Mouse (Mus musculus): ENCODE data around the gene Fdxr.

The Fdxr gene

DNA sequence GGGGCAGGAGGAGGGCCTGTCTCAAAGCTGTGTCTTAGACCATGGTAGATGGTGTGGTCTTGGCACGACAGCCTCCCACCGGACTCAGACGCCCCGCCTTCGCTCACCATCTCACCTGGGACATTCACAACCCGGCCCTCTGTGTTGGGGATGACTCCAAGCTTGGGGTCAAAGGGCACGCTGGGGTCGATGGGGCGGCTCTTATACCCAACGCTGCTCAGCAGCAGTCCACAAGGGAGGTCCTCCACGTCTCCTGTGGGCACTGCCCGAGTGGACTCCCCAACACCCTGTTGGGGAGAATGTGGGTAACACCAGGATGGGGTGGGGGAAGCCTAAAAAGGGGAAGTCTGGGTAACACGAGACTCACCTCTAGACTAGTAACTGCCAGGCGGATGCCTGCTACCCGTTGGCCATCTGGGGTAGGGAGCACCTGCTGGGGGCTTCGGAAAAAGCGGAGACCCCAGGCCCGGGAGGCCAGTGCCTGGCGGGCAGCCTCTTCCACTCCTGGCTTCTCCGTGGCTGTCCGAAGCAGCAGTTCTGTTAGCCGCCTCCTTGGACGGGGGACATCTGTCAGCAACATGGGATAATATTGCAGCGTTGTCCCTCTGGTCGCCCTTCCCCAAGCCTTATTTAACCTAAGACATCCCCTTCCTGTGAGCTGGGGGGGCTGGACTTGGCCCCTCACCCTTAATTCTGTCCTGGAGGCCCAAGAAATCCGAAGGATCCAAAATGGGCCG is 7.4 kb downstream of the Fdxr start:
- DNase-seq (ENCODE audit: low spot score in 2 of 2) = no peak

GRCm38 (mm10) chr11:115267958-115268357 is 8.9 kb downstream of the Fdxr start:
- no peak for DNase-seq (ENCODE audit: low spot score in 2 of 2)

DNA sequence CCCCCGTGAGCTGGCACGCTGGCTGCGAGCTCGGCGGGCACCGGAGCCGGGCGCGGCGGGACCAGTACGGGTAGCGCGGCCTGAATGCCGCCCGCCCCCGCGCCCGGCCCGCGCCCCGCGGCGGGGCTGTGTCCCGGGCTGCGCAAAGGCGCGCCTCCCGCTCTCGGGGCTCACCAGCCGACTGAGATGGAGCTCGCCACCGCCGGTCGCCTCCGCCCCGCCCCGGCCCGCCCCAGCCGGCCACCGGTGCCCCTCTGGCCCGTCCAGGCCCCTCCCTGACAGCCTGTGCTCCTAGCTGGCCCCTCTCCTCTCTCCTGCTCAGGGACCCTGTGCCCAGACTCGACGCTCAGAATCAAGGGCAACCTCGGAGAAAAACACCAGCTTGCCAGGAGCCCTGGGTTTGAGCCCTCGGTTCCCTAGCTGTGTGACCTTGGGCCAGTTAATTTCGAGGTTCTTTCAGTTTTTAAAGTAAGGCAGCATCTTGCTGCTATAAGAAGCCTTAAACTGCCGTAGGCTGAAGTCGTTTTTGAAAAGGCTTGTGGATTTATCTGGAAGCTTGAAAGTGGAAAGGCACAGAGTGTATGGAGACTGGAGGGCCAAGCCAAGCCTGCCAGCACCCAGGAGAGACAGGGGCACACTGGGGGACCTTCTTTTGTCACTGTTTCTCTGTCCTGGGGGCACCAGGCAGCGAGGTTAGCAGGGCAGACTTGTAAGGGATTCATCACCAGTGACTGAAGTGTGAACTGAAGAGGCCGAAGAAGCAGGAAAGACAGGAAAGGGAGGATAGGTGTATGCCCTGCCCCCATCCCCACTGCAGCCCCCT is 9.6 kb downstream of the Fdxr start, which contains the start of gene Grin2c:
Grin2c (minus strand) TSS at position 183 of the 823 bp plus-strand sequence.
- no peak for DNase-seq (ENCODE audit: low spot score in 2 of 2)

DNA sequence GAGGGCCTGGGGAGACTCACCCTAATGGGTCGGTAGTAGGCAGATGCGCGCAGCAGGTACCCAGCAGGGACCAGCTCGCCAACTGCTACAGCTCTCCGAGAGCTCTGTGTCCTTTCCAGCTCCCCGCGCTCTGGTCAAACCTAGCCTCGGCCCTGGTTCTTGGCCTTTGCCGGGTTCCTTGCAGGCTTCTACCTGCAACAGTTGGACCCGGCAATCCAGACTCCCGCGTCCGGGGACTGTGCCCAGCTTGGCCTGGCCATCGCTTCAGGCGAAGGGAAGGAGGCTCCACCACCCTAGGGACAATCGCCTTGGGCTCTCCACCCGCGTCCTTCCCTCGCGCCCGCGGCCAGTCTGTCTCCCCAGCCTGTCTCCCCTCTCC is 10.5 kb downstream of the Fdxr start:
- DNase-seq (ENCODE audit: low spot score in 2 of 2) = no peak

DNA sequence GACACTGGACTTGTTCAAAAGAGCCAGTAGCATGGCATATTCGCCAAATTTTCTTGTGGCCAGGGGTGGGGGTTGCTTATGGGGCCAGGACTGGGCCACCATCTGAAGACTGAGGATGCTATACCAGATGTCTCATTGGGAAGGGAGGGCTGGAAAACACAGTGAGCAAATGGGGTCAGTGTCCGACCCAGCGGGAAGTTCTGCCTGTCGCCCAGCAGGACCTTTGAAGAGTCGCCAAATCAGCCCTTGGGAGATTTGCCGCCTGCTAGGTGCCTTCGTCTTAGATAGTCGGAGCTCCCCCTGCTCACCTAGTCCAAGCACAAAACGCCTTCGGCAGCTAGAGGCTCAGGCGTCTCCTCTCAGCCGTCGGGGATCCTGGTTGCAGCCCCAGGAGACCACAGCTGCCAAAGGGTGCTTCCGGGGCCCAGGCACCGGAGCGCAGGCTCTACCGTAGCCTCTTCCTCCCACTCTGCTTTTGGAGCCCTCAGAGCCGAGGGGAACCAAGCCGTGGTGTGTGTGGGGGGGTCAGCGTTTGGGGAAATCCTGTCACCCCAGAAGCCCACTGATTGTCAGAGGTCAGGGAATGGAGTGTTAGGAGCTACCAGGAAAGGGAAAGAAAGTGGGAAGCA is 11.0 kb downstream of the Fdxr start:
- no peak for DNase-seq (ENCODE audit: low spot score in 2 of 2)

DNA sequence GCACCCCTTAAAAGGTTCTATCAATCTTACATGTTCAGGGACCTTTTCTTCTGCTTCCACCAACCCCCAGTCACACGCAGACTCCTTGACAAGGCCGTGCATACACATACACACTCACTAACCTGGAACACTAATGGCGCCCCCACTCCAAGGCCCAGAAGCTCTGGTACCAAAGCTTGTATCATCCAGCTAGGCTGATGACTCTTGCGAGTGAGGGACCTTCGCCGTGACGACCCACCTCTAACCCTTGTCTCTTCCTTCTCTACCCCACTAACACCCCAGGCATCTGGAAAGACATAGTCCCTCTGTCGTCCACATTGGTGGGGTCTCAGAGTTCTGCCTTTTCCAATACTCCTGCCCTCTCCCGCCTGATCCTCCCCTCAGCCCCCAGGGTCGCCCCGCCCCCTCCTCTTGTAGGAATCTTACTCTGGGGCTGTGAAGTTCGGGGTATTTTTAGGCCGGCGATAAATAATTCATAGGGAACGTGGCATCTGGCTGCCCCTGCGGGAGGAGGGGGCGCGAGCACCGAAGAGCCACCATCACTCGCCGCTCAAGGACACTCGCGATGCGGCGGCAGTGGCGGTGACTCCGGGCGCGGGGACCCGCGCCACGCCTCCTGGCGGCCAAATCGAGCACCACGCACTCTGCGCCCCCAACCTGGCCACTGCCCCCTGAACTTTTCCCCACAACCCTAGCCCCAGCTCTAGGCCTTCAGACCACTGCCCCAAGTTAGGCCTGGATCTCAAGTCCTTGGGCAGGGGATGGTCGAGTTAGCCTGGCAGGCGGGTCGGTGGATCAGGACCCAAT is 11.8 kb downstream of the Fdxr start:
- no peak for DNase-seq (ENCODE audit: low spot score in 2 of 2)

GRCm38 (mm10) chr11:115264136-115264861 is 12.6 kb downstream of the Fdxr start:
- no peak for DNase-seq (ENCODE audit: low spot score in 2 of 2)

GRCm38 (mm10) chr11:115262954-115263353 is 13.9 kb downstream of the Fdxr start:
- DNase-seq (ENCODE audit: low spot score in 2 of 2) = no peak

- no peak for DNase-seq (ENCODE audit: low spot score in 2 of 2)
These were observed 17.7 kb downstream of the Fdxr start for GRCm38 (mm10) chr11:115259134-115259533.

DNA sequence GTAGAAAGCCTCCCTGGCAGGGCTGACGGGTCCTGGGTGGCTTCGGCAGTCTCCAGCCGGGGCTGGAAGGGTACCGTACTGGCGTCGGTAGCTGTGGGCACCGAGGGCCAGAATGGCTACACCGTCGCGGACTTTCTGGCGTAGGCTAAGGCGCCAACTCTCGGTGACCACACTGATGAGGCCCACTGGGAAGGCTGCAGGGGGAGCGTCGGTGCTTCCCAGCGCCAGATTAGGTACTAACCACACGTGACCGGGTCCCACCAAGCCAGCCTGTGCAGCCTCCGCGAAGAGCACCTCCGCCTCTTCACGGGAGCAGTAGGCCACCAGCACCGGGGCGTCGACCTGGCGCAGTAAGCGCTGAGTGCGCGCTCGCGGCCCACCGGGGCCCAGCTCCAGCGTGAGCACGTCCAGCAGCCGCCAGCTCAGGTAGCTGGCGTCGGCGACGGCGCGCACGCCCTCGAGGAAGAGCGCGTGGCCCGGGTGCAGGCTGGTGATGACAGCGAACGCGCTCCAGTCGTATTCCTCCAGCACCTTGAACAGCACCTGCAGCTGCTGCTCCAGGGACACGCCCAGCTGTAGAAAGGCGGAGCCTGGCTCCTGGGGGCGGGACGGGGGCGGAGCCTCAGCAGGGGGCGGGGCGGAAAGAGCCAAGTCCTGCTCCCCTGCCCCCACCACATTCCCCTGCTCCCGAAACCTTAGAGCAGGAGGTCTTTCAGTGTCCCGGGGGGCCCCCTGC is 18.9 kb downstream of the Fdxr start:
- DNase-seq (ENCODE audit: low spot score in 2 of 2) = no peak

DNA sequence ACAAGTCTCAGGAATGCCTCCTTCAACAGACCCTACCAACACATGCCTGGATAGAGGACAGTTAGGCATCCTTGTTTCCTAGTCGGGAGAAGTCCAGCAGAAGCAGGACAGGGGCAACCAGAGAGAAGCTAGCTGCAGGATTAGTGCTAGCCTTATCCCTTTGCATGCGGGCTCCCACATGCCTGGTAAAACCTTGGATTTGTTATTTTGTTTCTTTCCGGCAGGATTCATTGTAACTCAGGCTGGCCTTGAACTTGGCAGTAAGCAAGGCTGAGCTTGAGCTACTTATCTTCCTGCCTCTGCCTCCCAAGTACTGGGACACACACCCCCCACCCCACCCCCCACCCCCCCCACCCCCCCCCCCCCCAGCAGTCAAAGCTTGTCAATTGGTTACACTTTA is 25.6 kb downstream of the Fdxr start:
- DNase-seq (ENCODE audit: low spot score in 2 of 2) = no peak

DNA sequence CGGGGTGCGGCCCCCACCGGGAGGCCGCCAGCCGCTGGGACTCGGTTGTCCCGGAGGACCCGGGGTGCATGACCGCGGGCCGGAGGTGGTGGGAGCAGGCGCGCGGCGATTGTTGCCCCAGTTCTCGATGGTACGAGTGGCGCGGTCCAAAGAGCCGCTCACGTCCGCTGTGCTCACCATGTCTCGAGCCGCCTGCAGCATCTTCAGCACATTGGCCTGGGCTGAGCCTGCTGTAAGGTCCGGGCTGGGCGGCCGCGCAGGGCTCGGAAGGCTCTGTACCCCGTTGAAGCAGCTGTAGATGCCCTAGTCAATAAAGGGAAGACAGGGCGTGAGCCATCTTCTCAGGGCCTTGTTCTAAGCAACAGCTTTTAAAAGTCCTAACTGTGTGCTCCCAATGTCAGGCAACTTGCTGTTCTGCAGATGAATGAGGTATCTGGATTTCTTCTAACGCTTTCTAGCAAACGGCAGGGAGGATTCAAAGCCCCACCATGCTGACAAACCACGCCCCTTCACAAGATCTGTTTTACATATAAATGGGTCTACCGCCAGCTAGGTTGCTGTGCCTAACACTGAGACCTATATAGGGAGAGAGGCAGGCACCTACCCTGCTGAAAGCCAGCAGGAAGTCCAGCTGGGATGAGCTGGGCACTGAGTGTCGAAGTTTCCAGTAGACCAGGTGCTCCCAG is 26.3 kb downstream of the Fdxr start:
- no peak for DNase-seq (ENCODE audit: low spot score in 2 of 2)

- no peak for DNase-seq (ENCODE audit: low spot score in 2 of 2)
These were observed 27.0 kb downstream of the Fdxr start for GRCm38 (mm10) chr11:115249721-115250404.

DNA sequence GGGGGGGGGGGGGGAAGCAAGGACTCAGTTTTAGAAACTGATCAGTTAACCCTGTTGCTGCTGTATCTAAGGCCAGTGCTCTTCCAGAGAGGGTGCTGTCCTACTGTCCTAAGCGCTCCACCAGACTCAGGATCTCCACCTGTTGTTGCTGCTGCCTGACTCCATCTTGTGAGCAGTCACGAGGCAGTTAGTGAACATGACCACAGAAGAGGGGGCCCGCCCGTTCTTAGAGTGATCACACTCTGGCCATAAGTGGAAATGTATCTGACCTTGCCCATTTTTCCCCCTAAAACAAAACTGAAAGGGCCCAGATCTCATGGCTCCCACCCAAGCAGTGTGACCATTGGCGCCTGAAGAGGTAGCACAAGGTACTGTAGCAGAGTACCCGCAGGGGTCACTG is 28.9 kb downstream of the Fdxr start:
- DNase-seq (ENCODE audit: low spot score in 2 of 2) = no peak

GRCm38 (mm10) chr11:115247240-115247639 is 29.6 kb downstream of the Fdxr start:
- DNase-seq (ENCODE audit: low spot score in 2 of 2) = no peak

DNA sequence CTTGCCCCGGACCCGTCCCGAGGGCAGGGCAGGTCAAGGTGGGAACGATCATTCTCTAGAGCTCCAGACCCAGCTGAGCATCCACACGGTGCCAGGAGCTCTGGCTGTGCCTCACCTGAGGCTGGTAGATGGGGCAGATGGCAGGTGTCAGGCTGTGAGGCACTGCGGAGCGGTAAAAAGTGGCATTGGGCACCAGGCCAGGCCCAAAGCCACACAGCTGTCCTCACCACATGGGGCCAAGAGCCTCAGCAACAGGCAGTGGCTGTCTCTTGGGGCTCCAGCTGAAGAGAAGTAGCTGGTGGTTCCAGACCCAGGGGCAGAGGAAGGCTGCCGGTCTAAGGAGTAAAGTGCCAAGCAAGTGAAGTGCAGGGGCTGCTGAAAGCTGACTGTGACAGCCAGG is 30.5 kb downstream of the Fdxr start:
- no peak for DNase-seq (ENCODE audit: low spot score in 2 of 2)

GRCm38 (mm10) chr11:115244840-115245239 is 32.0 kb downstream of the Fdxr start:
- no peak for DNase-seq (ENCODE audit: low spot score in 2 of 2)

DNA sequence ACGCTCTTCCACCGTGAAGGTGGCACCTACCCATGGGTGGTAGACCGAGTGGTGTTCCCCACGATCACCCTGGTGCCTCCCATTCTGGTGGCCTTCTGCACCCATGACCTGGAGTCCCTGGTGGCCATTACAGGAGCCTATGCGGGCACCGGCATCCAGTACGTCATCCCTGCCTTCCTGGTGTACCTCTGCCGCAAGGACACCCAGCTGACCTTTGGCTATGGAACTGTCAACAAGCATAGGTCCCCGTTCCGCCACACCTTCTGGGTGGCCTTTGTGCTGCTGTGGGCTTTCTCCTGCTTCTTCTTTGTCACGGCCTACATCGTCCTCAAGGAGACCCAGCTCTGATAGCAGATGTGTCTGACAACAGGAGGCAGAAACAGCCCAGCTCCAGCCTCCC is 33.1 kb downstream of the Fdxr start:
- no peak for DNase-seq (ENCODE audit: low spot score in 2 of 2)

GRCm38 (mm10) chr11:115242746-115243145 is 34.1 kb downstream of the Fdxr start:
- no peak for DNase-seq (ENCODE audit: low spot score in 2 of 2)
